Mouse (Mus musculus) adrenal gland, postnatal 36 days (tissue): Measurements from ENCODE around the gene Tex2. TPM values are rescaled to one million over a fixed set of nuclear protein-coding genes. Genes with fewer than 3 reads are reported as not detected.

Experiments used
- DNase-seq, 2 experiments: peaks; one replicate each; pipeline ENCODE4 v3.0.0; 2021; ENCODE audit warnings: mixed read lengths in 1 of 2
- total RNA-seq, 2 experiments: library from RNA; stranded (reverse); gene quantifications; 2 replicates each; pipeline ENCODE4 v1.2.3; 2021

The Tex2 gene
- total RNA-seq, 2 experiments from 2014 or later: 52.3 to 54.4 TPM

DNA sequence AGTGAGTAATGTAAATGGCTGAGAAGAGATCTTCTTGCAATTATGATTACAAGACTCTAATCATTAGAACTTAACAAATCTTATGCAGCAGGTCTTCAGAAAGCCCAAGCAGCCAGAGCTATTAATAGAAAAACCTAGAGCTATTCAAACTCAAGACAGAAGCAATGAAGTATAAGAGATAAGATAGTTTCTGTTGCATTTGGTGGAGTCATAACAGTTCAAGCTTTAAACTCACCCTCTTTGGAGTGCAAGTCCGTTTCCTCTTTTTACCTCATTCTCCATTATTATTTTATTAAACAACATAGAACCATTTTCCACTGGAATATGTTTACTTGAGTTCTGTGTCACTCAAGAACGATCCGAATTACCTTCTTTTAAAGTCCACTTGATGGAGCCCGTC is 154.7 kb downstream of the Tex2 start:
- no peak for DNase-seq

Other genes with a start within 250 kb of the Tex2 start
- not detected for gene Prr29, start 248.0 kb downstream of the Tex2 start, total RNA-seq
- gene Icam2, start 225.3 kb downstream of the Tex2 start, total RNA-seq: 10 to 100 TPM; 14.1 to 14.7 TPM
- 100 to 1,000 TPM; 121 to 160 TPM for gene Ern1, start 125.6 kb downstream of the Tex2 start, total RNA-seq
- gene Pecam1, start 137.2 kb upstream of the Tex2 start, total RNA-seq: 10 to 100 TPM; 71.1 to 90.8 TPM
- 1 to 10 TPM; 1.7 to 2.1 TPM for gene Milr1, start 137.8 kb upstream of the Tex2 start, total RNA-seq
- 1 to 10 TPM; 3.9 to 7.5 TPM for gene Polg2, start 166.1 kb upstream of the Tex2 start, total RNA-seq
- 100 to 1,000 TPM; 752 to 850 TPM for gene Ddx5, start 175.8 kb upstream of the Tex2 start, total RNA-seq
- 10 to 100 TPM in 1 of 2 experiments, 1 to 10 TPM in 1; 6.5 to 10.9 TPM for gene Cep95, start 175.8 kb upstream of the Tex2 start, total RNA-seq